Mouse (Mus musculus): ENCODE data around the gene Trp53i13.

Gene Trp53i13

DNA sequence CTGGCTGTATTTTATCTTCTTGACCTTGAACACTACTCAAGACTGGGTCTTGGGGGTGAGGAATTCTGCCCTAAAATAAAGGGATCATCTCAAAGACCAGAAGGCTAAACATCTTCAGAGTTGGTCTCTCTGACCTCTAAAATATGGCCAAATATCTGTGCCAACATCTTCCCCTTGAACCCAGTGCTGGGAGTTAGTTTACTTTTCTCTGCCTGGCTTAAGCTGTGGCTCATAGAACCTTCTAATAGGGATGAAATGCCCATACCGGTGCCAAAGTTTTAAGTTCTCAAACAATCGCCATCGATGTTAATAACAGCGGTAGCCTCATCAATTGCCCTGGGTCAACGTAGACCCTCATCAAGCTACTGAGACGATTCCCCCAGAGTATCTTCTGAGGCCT, 53.9 kb downstream of the Trp53i13 start:
- DNase-seq: no peak

Measured in kidney, adult 9 months (tissue).